Mouse (Mus musculus) Patski (cell line): Measurements from ENCODE around the gene Prr5. TPM values are rescaled to one million over a fixed set of nuclear protein-coding genes. Genes with fewer than 3 reads are reported as not detected.

Experiments used
- ATAC-seq: fragments of 100-300 bp; one replicate; pipeline ENCODE4 v1.8.0; 2021
- CTCF ChIA-PET: fragments of 350-600 bp; sonication (Branson Sonifier 250); formaldehyde crosslinking; loops from one replicate; lab custom pipeline; 2022; ENCODE audit warnings: inconsistent platforms; lab: Charles Lee
- POLR2A ChIA-PET: fragments of 350-600 bp; sonication (Branson Sonifier 250); formaldehyde crosslinking; loops from one replicate; lab custom pipeline; 2022; ENCODE audit warnings: antibody characterized with exemption, inconsistent platforms; lab: Charles Lee
- DNase-seq: peaks from one replicate; pipeline ENCODE4 v3.0.0-alpha.2; 2011; ENCODE audit warnings: low read depth, low spot score
- H3K27me3 ChIP-seq: fragments of 371-371 bp; one replicate; pipeline ENCODE4 v1.5.1; 2021
- CTCF ChIP-seq: fragments of 100-300 bp; IDR thresholded peaks from one replicate; pipeline ENCODE4 v1.5.1; 2021
- in situ Hi-C: fragments of 300-500 bp; cut with MboI; formaldehyde crosslinking; loops from 3 replicates; pipeline ENCODE4 v1.11.1; 2018; ENCODE audit warnings: low pct_unique_long_range_greater_than_20kb, mixed read lengths
- polyA plus RNA-seq: library from polyadenylated mRNA; unstranded; gene quantifications from one replicate; pipeline ENCODE4 v1.2.3, GENCODE M21; 2021

Gene Prr5
- polyA plus RNA-seq, 1 experiment from 2014 or later = 15.6 TPM

GRCm38 (mm10) chr15:84639072-84639450 is 30.4 kb upstream of the Prr5 start:
- TF ChIP-seq CTCF = no peak
- ChIA-PET CTCF (no interaction called here), POLR2A (interaction anchor here (0.6 kb wide), 1 partner anchor 43 kb away, joined by 3 read pairs; no protein-coding TSS in a partner anchor)
- in situ Hi-C loops = no loop called here
- DNase-seq (no peak), ATAC-seq (peak; percentile 9)
- H3K27me3 ChIP-seq = no peaks in the 10 kb centered on the region

DNA sequence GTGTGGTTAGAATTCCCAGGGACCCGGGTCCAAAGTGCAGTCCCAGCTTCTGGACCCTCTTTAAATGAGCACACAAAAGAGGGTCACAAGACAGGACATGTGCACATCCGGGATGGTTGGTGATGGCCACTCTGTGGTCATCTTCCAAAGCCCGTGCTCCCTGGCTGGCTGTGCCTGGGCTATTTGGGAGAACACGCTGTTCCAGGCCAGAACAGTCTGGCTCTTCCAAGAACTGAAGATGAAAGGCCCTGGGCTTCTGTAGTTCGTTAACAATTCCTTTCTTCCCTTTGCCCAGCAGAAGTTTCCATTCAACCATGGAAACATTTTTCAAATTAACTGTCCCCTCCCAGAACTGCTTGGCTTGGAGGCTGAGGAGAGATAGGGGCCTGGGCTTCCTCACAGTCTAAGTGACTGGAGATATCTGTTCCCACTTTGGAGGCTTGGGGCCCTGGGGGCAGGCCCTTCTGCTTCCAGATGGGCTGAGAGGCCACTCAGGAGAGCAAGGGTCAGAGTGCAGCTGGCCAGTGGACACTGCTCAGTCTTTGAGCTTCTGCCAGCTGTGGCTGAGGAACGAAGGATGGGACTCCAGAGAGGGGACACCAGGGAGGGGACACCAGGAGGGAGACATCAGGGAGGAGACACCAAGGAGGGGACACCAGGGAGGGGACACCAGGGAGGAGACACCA is 29.8 kb upstream of the Prr5 start:
- DNase-seq (no peak), ATAC-seq (no peak)
- in situ Hi-C loops = no loop called here
- H3K27me3 ChIP-seq = no peaks in the 10 kb centered on the region
- CTCF ChIA-PET = no interaction called here
- no peak for TF ChIP-seq CTCF
- POLR2A ChIA-PET = interaction anchor here (0.6 kb wide), 1 partner anchor 42 kb away, joined by 3 read pairs; no protein-coding TSS in a partner anchor

- no peaks in the 10 kb centered on the region for H3K27me3 ChIP-seq
- ATAC-seq = no peak
- in situ Hi-C loops = no loop called here
- TF ChIP-seq CTCF = no peak
- ChIA-PET CTCF (no interaction called here), POLR2A (no interaction called here)
- DNase-seq = no peak
Observed at GRCm38 (mm10) chr15:84640722-84641121, 28.7 kb upstream of the Prr5 start.

DNA sequence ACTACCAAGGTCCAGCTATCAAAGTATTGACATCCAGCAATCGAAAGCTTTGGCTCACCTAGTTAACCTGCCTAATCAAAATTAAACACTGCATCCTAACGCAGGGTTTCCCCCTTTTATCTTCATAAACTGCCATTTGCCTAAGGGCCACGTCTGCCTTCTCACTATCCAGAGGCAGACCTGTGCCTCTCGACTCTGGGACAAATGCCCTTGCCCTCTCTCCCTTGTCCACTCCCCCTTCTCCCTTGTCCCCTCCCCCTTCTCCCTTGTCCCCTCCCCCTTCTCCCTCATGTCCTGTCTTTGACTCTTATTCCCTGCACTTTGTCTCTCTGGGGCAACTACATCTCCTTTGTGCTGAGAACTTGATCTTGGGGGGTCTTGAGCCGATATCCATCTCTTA is 28.3 kb upstream of the Prr5 start:
- no peak for TF ChIP-seq CTCF
- in situ Hi-C loops = no loop called here
- POLR2A ChIA-PET = no interaction called here
- CTCF ChIA-PET = no interaction called here
- DNase-seq (no peak), ATAC-seq (no peak)
- no peaks in the 10 kb centered on the region for H3K27me3 ChIP-seq

DNA sequence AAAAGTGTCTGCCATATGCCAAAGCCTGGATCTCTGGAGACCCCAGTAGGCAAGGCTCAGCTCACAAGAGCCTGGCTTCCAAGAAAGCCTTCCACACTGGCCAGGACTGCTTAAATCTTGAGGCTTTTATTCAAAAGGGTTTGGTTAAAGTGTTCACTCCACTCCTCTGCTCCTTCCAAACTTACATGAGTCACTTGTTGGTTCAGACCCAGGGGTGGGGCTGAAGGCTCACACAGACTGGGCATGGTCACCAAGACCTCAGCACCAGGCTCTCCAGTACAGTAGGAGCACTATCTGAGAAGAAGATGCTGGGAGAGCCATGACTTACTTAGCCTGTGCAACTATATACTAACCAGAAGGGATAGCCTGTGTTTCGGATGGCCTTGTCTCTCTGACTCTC is 27.5 kb upstream of the Prr5 start:
- POLR2A ChIA-PET = no interaction called here
- CTCF ChIA-PET = interaction anchor here (0.7 kb wide), 1 partner anchor 11 kb away, joined by 3 read pairs; no protein-coding TSS in a partner anchor
- DNase-seq = no peak

DNA sequence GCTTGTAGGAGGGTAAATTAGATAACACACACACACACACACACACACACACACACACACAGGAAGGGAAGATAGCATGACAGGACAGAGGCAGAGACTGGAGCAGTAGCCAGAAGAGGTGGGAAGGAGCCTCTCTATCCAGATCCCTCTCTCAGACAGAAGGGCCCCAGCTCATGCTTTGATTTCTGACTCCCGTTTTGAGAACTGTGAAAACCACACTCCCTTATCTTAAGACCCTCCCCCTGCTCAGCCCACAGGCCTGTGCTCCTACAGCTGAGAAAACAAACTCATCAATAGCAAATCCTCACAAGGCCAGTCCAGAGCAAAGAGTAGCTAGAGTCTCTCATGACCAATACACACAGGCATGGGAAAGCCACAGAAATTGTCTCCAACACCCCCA is 26.2 kb upstream of the Prr5 start:
- in situ Hi-C loops = no loop called here
- no peak for ATAC-seq
- ChIA-PET CTCF (interaction anchor here (1.1 kb wide), 1 partner anchor 10 kb away, joined by 5 read pairs; no protein-coding TSS in a partner anchor), POLR2A (interaction anchor here (0.7 kb wide), 1 partner anchor 262 kb away, joined by 3 read pairs; no protein-coding TSS in a partner anchor)
- no peak for DNase-seq
- no peaks in the 10 kb centered on the region for H3K27me3 ChIP-seq
- TF ChIP-seq CTCF = no peak

More for the DNA sequence above, 27.5 kb upstream of the Prr5 start:
- ATAC-seq = no peak
- H3K27me3 ChIP-seq = no peaks in the 10 kb centered on the region
- in situ Hi-C loops = no loop called here
- TF ChIP-seq CTCF = no peak

DNA sequence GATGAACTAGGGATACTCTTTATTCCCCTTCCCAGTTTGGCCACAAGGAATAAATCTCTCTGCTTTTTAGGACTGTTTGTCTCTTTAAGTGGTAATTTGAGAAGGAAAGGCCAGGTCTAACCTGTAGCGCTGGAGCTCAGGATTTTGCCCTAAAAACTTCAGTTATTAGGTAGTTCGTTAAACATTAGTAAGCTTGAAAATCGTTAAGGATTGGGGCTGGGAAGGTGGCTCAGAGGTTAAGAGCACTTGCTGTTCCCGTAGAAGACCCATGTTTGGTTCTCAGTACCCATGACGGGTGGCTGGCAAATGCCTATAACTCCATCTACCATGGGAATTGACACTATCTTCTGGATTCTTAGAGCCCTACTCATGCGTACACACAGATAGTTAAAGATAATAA is 17.9 kb upstream of the Prr5 start:
- POLR2A ChIA-PET = no interaction called here
- in situ Hi-C loops = no loop called here

DNA sequence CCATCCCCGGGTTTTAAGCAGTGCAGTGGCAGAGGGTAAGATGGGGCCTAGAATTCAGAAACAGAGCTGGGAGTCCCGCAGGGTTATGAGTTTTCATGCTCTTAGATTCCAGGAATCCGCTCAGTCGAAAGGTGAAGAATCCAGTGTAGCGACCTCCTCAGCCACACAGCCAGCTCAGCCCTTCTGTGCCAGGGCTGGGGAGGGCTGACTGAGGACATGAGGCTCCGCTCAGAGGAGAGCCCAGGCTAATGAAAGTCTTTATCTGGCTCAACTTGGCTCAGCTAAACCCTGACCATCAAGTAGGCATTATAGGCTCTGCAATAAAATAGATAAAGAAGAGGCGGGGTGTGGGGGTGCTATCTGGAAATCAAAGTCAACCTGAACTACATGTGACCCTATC is 16.3 kb upstream of the Prr5 start:
- no peak for TF ChIP-seq CTCF
- no peaks in the 10 kb centered on the region for H3K27me3 ChIP-seq
- ATAC-seq (no peak), DNase-seq (no peak)
- ChIA-PET CTCF (interaction anchor here (1.2 to 1.8 kb wide), 2 partner anchors 10 to 22 kb away, joined by 3 to 5 read pairs; no protein-coding TSS in a partner anchor), POLR2A (no interaction called here)
- in situ Hi-C loops = no loop called here

More for the DNA sequence above, 17.9 kb upstream of the Prr5 start:
- CTCF ChIA-PET = no interaction called here
- no peak for ATAC-seq
- no peaks in the 10 kb centered on the region for H3K27me3 ChIP-seq
- no peak for DNase-seq
- no peak for TF ChIP-seq CTCF

DNA sequence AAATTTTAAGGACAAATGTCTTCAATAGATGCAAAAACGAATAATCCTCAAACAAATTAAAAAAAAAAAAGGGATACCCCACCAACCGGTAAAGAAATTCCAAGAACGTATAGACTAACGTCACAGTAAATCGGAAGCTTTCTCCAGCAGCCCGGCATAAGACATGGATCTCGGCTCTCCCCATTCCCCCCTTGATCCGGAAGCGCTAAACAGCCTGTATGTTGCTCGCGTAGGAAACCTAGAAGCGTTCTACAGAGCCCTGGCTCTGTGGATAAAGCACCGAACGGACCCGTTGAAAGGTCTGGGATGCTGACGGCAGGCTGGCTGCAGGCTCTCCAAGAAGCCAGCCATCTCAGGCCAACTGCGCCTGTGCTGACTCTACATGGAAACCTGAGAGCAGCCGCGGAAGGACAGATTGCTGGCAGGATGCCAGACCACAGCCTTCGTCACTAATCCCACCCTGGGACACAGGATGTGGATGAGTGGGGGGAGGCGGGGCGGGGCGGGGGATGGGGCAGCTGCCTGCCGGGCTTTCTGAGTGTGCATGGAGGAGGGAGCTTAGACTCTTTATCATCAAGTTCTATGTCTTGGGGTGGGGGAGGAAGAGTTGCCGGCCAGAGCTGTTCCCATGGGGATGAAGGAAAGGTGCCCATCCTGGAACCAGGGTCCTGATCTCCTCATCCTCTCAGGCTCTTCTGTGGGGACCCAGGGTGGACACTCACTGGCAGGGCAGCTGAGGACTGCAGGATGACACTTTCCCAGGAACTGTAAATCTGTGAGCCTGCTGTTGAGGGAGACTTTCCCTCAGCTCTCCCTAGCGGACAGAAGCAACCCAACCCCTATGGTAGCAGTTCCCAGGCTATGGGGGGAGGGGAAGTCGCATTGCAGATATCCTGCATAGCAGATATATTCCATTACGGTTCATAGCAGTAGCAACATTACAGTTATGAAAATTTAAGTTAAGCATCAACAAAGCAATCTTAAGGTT is 15.1 kb upstream of the Prr5 start:
- no peaks in the 10 kb centered on the region for H3K27me3 ChIP-seq
- POLR2A ChIA-PET = no interaction called here
- in situ Hi-C loops = no loop called here
- TF ChIP-seq CTCF = no peak
- CTCF ChIA-PET = interaction anchor here (1.2 to 1.8 kb wide), 3 partner anchors 11 to 21 kb away, joined by 3 to 5 read pairs (median 5); no protein-coding TSS in a partner anchor
- ATAC-seq (peak; percentile 75), DNase-seq (peak; percentile 97)

- ChIA-PET CTCF (interaction anchor here (0.8 to 1.3 kb wide), 3 partner anchors 11 to 432 kb away, joined by 3 to 5 read pairs (median 3); no protein-coding TSS in a partner anchor), POLR2A (no interaction called here)
- TF ChIP-seq CTCF = no peak
- DNase-seq (no peak), ATAC-seq (no peak)
- H3K27me3 ChIP-seq = no peaks in the 10 kb centered on the region
- in situ Hi-C loops = no loop called here
Observed at GRCm38 (mm10) chr15:84654975-84655374, 14.4 kb upstream of the Prr5 start.
